Mouse (Mus musculus): ENCODE data around the gene Gnpat.

DNA sequence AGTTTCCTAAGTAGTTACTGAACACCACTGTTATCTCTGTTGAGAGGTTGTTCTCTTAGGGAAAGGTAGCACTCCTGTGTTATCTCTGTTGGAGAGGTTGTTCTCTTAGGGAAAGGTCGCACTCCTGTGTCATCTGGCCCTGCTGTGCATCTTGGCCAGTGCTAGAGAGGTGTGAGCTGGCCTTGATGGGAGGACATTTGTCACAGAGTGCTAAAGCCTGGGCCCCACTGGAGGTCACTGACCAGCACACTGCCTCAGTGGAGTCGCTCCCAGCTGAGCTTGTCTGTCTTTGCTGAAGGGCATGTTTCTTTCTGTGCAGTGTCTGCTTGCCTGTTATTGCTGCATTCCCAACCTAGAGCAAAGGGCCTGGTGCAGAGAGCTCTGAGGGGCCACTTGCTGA, 4.3 kb downstream of the Gnpat start:
- TF ChIP-seq MYOG (IDR thresholded peaks at IDR 0.05; ENCODE audit: control insufficient read depth in 1 of 3, insufficient read depth in 1 of 3, insufficient read length in 2 of 3, low read depth in 2 of 3), result no peak
- no peak for TF ChIP-seq POLR2AphosphoS2 (IDR thresholded peaks at IDR 0.05; ENCODE audit: insufficient read length, low read depth)
- no peak for TF ChIP-seq E2F4 (IDR thresholded peaks at IDR 0.05; ENCODE audit: insufficient read depth)
- TF ChIP-seq POLR2A (IDR thresholded peaks at IDR 0.05; ENCODE audit: insufficient read length, low read depth), result no peak
- TF ChIP-seq SRF (IDR thresholded peaks at IDR 0.05; ENCODE audit: control insufficient read depth, insufficient read length, low read depth), result no peak
- no peak for TF ChIP-seq USF1 (IDR thresholded peaks at IDR 0.05; ENCODE audit: low read depth)
- TF ChIP-seq CEBPB (IDR thresholded peaks at IDR 0.05; ENCODE audit: insufficient read depth, poor library complexity, severe bottlenecking), result no peak
